Mouse (Mus musculus) heart, postnatal 0 days (tissue): Measurements from ENCODE around the gene Kcnmb4. TPM values are rescaled to one million over a fixed set of nuclear protein-coding genes. Genes with fewer than 3 reads are reported as not detected.

Experiments used
- ATAC-seq: fragments of 200-750 bp; cut with Nextera tagmentation; 2 replicates; pipeline ENCODE4 v1.8.0; 2017; ENCODE audit warnings: low read depth, moderate number of reproducible peaks, moderate library complexity; ENCODE audit not compliant: insufficient read depth
- DNase-seq: peaks from one replicate; pipeline ENCODE4 v3.0.0-alpha.2; 2016; ENCODE audit warnings: low spot score
- H3K27ac ChIP-seq: fragments of 300-500 bp; sonication (generic); 2 replicates; pipeline ENCODE4 v1.5.1; 2014; ENCODE audit warnings: low read depth, mild to moderate bottlenecking
- H3K27me3 ChIP-seq: fragments of 300-500 bp; sonication (generic); 2 replicates; pipeline ENCODE4 v1.6.1; 2014; ENCODE audit warnings: low read length, mixed read lengths; ENCODE audit not compliant: control insufficient read depth, insufficient read depth
- H3K36me3 ChIP-seq: fragments of 300-500 bp; sonication (generic); replicated peaks from 2 replicates; pipeline ENCODE4 v1.6.1; 2014; ENCODE audit warnings: low read length, mixed read lengths; ENCODE audit not compliant: control insufficient read depth, insufficient read depth
- H3K4me1 ChIP-seq: fragments of 300-500 bp; sonication (generic); 2 replicates; pipeline ENCODE4 v1.6.1; 2014; ENCODE audit warnings: antibody characterized with exemption; ENCODE audit not compliant: control insufficient read depth, insufficient read depth
- H3K4me2 ChIP-seq: fragments of 300-500 bp; sonication (generic); 2 replicates; pipeline ENCODE4 v1.6.1; 2014; ENCODE audit warnings: low read depth, mild to moderate bottlenecking, low read length, moderate library complexity
- H3K4me3 ChIP-seq: fragments of 300-500 bp; sonication (generic); 2 replicates; pipeline ENCODE4 v1.5.1; 2014; ENCODE audit warnings: low read depth, low read length
- H3K9ac ChIP-seq: fragments of 300-500 bp; sonication (generic); replicated peaks from 2 replicates; pipeline ENCODE4 v1.6.1; 2014; ENCODE audit warnings: low read depth, low read length, mixed read lengths
- H3K9me3 ChIP-seq: fragments of 300-500 bp; sonication (generic); replicated peaks from 2 replicates; pipeline ENCODE4 v1.6.1; 2016; ENCODE audit warnings: low read length; ENCODE audit not compliant: control insufficient read depth
- CTCF ChIP-seq: IDR thresholded peaks from 2 replicates; pipeline ENCODE4 v1.5.1; 2016; ENCODE audit warnings: antibody characterized with exemption, control low read depth, low read depth
- EP300 ChIP-seq: IDR thresholded peaks from 2 replicates; pipeline ENCODE4 v1.6.1; 2016; ENCODE audit warnings: antibody characterized with exemption, low read depth
- WGBS: fragments of 180-500 bp; shearing (Covaris S2); extraction: QIAGEN DNeasy Blood & Tissue Kit; methylation state at CpG from one replicate; pipeline ENCODE4 v1.1.7; 2014; 5-methylcytosine and 5-hydroxymethylcytosine counted together
- polyA plus RNA-seq: library from polyadenylated mRNA; unstranded; fragments of >200 nt; fragmentation: Nextera tagmentation; extraction: Ambion mirVana; gene quantifications from 2 replicates; pipeline ENCODE4 v1.2.1, GENCODE M21; 2015
- total RNA-seq: library from RNA; depleted of rRNA; stranded (reverse); fragments of >200 nt; gene quantifications from 2 replicates; pipeline ENCODE4 v1.2.3, GENCODE M21; 2014; ENCODE audit warnings: low replicate concordance; rRNA removed

Gene Kcnmb4
- 6.8 and 14.5 TPM in 2 replicates for total RNA-seq
- polyA plus RNA-seq: 1.00 and 1.3 TPM in 2 replicates

- Histone ChIP-seq H3K9me3 (0 out of 2 replicates have a peak, but pooled peaks cover 4% of the 10 kb centered on the region), H3K4me3 (peak within 1 kb of the TSS; percentile 53), H3K4me1 (no peaks in the 10 kb centered on the region; the same call in 1 of the 2 replicates), H3K36me3 (no peaks in the 10 kb centered on the region), H3K27ac (no peak within 1 kb of the TSS), H3K9ac (peak within 1 kb of the TSS; percentile 23), H3K4me2 (peak within 1 kb of the TSS; percentile 99), H3K27me3 (peaks cover 15% of the 10 kb centered on the region)
- no peak for DNase-seq
- TF ChIP-seq CTCF (no peak), EP300 (no peak)
- ATAC-seq: peak; percentile 64; the same call in 1 of the 2 replicates
- 0% methylated on average over 72 of the region's 92 CpGs for WGBS
Measured at GRCm38 (mm10) chr10:116473759-116474549, at the start of gene Kcnmb4. TSS of gene Kcnmb4 (minus strand) at chr10:116473878.

GRCm38 (mm10) chr10:116519588-116519987 lies 45.9 kb upstream of the Kcnmb4 start:
- ATAC-seq (no peak), DNase-seq (no peak)
- 86% methylated on average over 1 of the region's 1 CpGs for WGBS

GRCm38 (mm10) chr10:116515590-116515989 lies 41.9 kb upstream of the Kcnmb4 start:
- Histone ChIP-seq H3K27ac (no peak overlapping the region), H3K9me3 (no peaks in the 10 kb centered on the region), H3K9ac (no peak overlapping the region), H3K36me3 (no peaks in the 10 kb centered on the region), H3K27me3 (no peaks in the 10 kb centered on the region), H3K4me2 (no peak overlapping the region), H3K4me3 (no peak overlapping the region), H3K4me1 (0 out of 2 replicates have a peak, but pooled peaks cover 4% of the 10 kb centered on the region)
- WGBS: 90% methylated on average over 6 of the region's 6 CpGs
- no peak for TF ChIP-seq EP300
- TF ChIP-seq CTCF: no peak
- DNase-seq: no peak
- ATAC-seq: no peak

More at GRCm38 (mm10) chr10:116519588-116519987, 45.9 kb upstream of the Kcnmb4 start:
- Histone ChIP-seq H3K4me2 (no peak overlapping the region), H3K4me1 (no peaks in the 10 kb centered on the region), H3K9me3 (no peaks in the 10 kb centered on the region), H3K9ac (no peak overlapping the region), H3K27ac (no peak overlapping the region), H3K36me3 (no peaks in the 10 kb centered on the region), H3K4me3 (no peak overlapping the region), H3K27me3 (no peaks in the 10 kb centered on the region)
- TF ChIP-seq EP300 (no peak), CTCF (no peak)

GRCm38 (mm10) chr10:116515158-116515557 lies 41.5 kb upstream of the Kcnmb4 start:
- no peak for TF ChIP-seq CTCF
- no peak for TF ChIP-seq EP300
- Histone ChIP-seq H3K4me1 (0 out of 2 replicates have a peak, but pooled peaks cover 4% of the 10 kb centered on the region), H3K4me3 (no peak overlapping the region), H3K27ac (no peak overlapping the region), H3K36me3 (no peaks in the 10 kb centered on the region), H3K4me2 (no peak overlapping the region), H3K9me3 (no peaks in the 10 kb centered on the region), H3K27me3 (no peaks in the 10 kb centered on the region), H3K9ac (no peak overlapping the region)
- 96% methylated on average over 4 of the region's 4 CpGs for WGBS
- no peak for ATAC-seq
- no peak for DNase-seq

- DNase-seq: no peak
- Histone ChIP-seq H3K4me2 (no peak overlapping the region), H3K4me3 (no peak overlapping the region), H3K4me1 (0 out of 2 replicates have a peak, but pooled peaks cover 4% of the 10 kb centered on the region), H3K27me3 (no peaks in the 10 kb centered on the region), H3K36me3 (no peaks in the 10 kb centered on the region), H3K9me3 (no peaks in the 10 kb centered on the region), H3K9ac (no peak overlapping the region), H3K27ac (no peak overlapping the region)
- TF ChIP-seq EP300 (no peak), CTCF (no peak)
- no peak for ATAC-seq
- whole genome bisulfite sequencing: 66% methylated on average over 7 of the region's 7 CpGs
Measured at GRCm38 (mm10) chr10:116513254-116513635, 39.6 kb upstream of the Kcnmb4 start.
